Mouse (Mus musculus) cerebral cortex, adult 2 months (tissue): ENCODE results near the gene Sugt1.

Experiments used
- WGBS: fragments of 180-500 bp; shearing (Covaris S2); methylation state at CpG from one replicate; pipeline ENCODE4 v1.1.7; 2018; 5-methylcytosine and 5-hydroxymethylcytosine counted together

Gene Sugt1

DNA sequence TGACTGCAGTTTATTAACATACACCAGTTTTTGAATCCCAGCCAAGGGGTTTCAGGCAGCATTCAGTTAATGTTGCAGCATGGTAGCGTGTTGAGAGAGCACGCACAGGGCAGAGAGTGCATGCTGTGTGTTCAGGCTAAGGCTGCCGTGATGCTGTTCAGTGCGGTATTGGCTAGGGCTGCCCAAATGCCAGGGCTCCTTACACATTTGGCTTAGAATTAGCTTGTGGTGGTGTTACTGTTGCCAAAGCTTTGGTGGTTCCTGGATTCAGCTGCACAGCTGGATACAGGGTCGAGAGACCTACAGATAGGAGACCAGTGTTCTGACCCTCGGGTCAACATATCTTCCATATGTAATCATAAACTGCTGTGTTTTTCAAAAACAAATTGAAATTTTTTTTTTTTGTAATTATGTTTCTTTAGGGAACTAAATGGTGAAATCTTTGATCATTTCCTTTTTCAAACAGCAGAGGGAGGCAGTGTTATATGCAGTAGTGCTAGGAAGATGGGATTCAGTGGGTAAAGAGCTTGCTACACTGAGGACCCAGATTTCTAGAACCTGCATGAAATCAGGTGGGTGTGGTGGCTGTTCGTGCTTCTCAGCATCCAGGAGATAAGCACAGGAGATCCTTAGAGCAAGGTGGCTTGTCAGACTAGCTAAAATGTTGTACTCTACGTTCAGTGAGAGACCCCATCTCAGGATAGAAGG, 29.8 kb downstream of the Sugt1 start:
- WGBS: 61% methylated on average over 8 of the region's 8 CpGs

- 80% methylated on average over 7 of the region's 7 CpGs for WGBS
Observed at GRCm38 (mm10) chr14:79619802-79620201, 32.3 kb downstream of the Sugt1 start.

- WGBS: 64% methylated on average over 3 of the region's 3 CpGs
Observed at GRCm38 (mm10) chr14:79621143-79621542, 33.7 kb downstream of the Sugt1 start.

GRCm38 (mm10) chr14:79632330-79632729, 44.8 kb downstream of the Sugt1 start:
- WGBS: 80% methylated on average over 6 of the region's 6 CpGs

GRCm38 (mm10) chr14:79633196-79633595, 45.7 kb downstream of the Sugt1 start:
- WGBS: 96% methylated on average over 2 of the region's 2 CpGs

DNA sequence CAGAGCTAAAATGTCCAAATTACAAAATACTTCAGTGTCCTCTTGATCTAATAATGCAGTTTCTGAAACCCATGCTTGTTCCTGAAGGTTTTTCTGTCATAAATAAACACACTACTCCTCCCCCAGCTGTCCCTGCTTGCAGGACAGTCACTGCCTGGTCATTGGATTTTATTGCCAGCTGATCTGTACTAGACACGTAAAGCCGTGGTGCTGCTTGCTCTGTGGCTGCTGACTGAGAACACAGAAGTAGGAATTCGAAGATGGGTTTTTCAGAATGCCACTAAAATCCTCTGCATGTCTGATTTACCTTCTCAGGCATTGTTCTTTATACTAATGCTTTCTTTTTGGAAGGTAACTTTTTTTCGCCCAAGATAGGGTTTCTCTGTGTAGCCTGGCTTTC, 49.3 kb downstream of the Sugt1 start:
- WGBS: 75% methylated on average over 4 of the region's 4 CpGs

DNA sequence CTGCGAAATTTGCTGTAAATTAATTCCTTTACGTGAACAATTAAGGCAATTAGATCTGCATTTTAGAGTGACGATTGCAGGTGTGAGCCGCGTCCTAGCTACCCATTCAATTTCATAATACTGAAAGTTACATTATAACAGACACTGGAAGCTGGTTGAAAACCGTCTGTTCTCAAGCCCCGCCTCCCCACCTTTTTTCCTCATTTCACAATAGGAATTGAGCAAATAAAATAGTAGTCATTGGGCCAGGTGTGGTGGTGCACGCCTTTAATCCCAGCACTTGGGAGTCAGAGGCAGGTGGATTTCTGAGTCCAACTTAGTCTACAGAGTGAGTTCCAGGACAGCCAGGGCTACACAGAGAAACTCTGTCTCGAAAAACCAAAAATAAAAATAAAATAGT, 54.6 kb downstream of the Sugt1 start:
- WGBS: 83% methylated on average over 9 of the region's 9 CpGs

- 59% methylated on average over 11 of the region's 11 CpGs for WGBS
Observed at GRCm38 (mm10) chr14:79645378-79645777, 57.9 kb downstream of the Sugt1 start.

DNA sequence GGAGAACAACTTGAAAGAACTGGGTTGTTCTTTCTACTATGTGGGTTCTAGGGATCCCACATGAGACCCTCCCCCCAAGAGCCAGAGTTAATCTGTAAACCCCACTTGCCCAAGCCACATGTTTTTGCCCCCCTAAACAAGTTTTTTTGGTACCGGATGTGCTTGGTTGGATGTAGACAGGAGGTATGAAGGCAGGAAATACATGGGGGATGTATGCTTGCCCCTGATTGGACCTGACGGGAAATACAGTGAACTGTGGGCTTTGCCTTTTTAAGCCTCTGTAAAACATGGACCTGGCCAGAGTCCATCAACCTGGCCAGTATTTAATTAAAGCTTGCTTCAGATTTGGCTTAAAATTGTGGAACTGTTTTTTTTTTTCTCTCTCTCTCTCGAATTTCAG, 62.2 kb downstream of the Sugt1 start:
- 67% methylated on average over 3 of the region's 3 CpGs for WGBS

GRCm38 (mm10) chr14:79652654-79653053, 65.2 kb downstream of the Sugt1 start:
- 72% methylated on average over 4 of the region's 4 CpGs for WGBS

- WGBS: 28% methylated on average over 5 of the region's 5 CpGs
Observed at GRCm38 (mm10) chr14:79658286-79658685, 70.8 kb downstream of the Sugt1 start.

DNA sequence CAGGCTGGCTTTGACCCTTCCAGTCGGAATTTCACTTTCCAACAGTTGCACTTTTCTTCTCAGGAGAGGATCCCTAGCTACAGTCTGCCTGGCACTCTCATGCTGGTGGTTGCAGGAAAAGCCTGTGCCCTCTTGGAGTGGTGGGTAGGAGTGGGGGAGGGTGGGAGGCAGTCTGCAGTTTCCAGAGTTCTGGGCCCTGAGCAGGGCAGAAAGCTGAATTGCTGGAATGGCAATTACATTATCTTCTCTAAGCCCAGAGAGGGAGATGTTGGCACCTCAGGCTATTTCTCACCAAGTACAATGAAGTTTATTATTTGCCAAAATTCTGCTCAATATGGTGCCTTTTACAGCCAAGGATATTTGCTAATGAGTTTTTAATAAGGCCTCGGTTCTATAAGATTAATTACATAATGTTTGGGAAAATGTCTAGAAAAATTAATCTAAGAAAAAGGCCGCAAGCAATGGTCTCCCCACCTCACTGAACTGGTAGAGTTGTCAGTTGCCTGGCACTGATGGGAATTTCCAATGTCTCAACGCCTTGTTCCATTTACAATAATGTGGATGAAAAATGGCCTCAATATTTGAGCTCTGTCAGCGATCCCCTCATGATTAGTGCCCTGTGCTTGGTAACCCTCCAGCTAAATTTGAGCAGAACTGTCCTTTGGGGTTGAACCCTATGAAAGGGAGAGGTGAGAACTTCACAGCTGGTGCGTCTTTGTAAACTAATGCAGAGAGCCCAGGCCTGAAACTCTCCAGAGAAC, 71.4 kb downstream of the Sugt1 start:
- 77% methylated on average over 6 of the region's 6 CpGs for WGBS

- WGBS: 51% methylated on average over 5 of the region's 5 CpGs
Observed at GRCm38 (mm10) chr14:79660467-79660866, 73.0 kb downstream of the Sugt1 start.

DNA sequence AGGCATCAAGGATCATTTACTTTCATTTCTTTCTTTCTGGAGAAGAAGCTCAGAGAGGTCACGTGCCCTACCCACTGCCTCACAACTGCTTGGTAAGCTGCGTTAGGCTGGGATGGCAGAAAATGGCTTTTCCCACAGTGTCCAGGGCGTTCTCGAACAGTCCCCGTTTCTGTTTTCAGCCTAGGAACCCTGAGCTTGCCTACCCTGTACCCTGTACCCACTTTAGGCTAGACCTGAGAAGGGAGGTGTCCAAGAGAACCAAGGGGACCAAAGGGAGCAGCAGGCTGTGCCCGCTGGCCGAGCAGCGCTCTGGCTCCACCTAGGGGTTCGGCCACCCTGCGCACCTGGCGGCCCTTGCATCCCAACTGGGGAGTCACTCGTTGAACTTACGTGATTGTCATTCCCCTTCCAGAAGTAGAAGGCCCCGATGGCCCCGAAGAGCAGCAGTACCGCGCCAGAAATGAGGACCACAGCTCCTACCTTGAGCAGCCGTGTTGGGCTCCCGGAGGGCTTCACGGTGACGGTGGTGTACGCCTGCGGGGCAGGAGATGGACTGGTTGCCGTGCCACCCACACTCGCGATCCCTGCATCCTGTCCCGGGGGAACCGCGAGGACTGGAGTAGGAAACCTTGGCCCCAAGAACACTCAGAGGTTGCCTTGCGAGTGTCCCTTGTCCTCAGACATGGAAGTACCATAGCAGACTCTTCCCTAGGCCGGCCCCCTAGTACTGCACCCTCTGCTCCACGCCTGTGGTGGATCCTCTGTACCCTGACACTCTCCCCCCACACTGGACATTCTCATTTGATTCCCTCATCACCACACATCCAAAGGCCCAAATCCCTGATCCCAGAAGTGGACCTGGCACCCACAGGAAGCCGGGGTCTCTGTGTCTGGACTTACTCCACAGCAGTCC, 73.8 kb downstream of the Sugt1 start:
- 38% methylated on average over 33 of the region's 33 CpGs for WGBS

- 79% methylated on average over 4 of the region's 4 CpGs for WGBS
Observed at GRCm38 (mm10) chr14:79662001-79662400, 74.5 kb downstream of the Sugt1 start, which contains the start of gene Cnmd. Cnmd (minus strand) TSS chr14:79662170.

- WGBS: 92% methylated on average over 3 of the region's 3 CpGs
Observed at GRCm38 (mm10) chr14:79671008-79671407, 83.5 kb downstream of the Sugt1 start.

GRCm38 (mm10) chr14:79672567-79672966, 85.1 kb downstream of the Sugt1 start:
- 98% methylated on average over 5 of the region's 5 CpGs for WGBS

DNA sequence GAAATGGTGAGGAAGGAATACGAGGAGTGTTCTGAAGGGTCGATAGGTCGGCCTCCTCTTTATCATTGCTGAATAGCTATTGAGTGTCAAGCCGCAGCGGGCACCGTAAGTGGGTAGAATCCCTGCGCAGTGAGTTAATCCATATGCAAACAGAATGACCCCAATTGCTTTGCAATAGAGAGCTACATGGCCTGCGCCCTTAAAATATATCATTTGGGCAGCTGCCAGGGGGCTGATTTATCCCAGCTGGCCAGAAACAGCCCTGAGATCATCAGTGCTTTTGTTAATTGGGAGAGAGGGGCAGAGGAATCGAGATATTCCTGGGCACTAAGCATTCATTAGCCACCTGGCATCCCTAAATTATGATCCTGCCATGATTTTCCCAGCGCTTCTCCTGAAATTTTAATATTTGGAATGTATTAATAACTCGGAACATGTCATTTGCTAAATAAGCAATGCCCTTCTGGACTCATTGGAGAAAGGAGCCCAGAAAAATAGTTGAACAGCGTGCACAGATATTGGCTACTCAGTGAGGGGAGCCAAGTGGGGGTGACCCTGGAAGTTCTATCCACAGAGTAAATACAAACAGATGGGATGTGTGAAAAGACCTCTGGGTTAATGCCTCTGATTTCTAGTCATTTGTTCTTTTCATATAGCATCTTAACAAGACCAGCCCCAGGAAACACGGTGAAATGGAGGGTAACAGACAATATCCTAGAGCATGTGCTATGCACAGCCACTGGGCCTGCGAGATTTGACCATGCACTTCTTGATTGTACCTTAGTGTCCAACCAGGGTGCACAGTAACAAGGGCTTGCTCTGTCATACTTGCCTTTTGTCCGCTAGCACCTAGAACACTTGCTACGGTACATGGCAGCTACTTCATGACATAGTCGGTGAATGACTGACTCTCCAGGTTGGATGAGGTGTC, 85.9 kb downstream of the Sugt1 start:
- WGBS: 79% methylated on average over 17 of the region's 17 CpGs

GRCm38 (mm10) chr14:79677108-79677753, 89.7 kb downstream of the Sugt1 start:
- 38% methylated on average over 15 of the region's 15 CpGs for WGBS

- WGBS: 42% methylated on average over 14 of the region's 14 CpGs
Observed at GRCm38 (mm10) chr14:79677891-79678687, 90.6 kb downstream of the Sugt1 start.
